Mouse (Mus musculus): ENCODE data around the gene Ash1l. TPM values are rescaled to one million over a fixed set of nuclear protein-coding genes. Genes with fewer than 3 reads are reported as not detected.

Gene Ash1l
- total RNA-seq, 2 experiments from 2014 or later = 88.9 to 94.5 TPM

DNA sequence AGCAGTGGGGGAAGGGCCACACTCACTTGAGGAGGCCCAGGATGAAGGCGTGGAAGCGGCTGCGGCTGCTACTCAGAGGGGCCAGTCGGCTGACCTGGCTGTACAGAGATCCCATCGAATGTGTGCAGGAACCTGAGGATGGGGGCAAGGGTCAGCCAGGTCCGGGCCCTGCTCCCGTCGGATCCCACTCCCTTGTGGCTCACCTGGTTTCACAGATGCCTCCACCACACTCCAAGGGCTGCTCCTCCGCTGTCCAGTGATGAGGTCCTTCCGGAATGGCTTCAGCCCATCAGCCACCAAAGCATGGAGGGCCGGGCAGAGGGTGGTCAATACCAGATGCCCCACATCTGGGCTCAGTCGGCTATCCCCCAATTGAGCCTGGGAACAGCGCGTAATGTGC is 138.6 kb downstream of the Ash1l start:
- DNase-seq (ENCODE audit: low spot score in 2 of 2) = no peak
- no peak for TF ChIP-seq CTCF (conservative IDR thresholded peaks at IDR 0.05)
- Histone ChIP-seq H3K27ac (no peak overlapping the region), H3K4me3 (peak overlapping the region; percentile 86)

- no peak for TF ChIP-seq CTCF (conservative IDR thresholded peaks at IDR 0.05)
- H3K4me3 ChIP-seq = peak overlapping the region; percentile 86
- DNase-seq (ENCODE audit: low spot score in 2 of 2) = peak; percentile 84 to 92
- peak overlapping the region; percentile 88 for H3K27ac ChIP-seq
Measured at GRCm38 (mm10) chr3:89089882-89090591, 139.6 kb downstream of the Ash1l start.

DNA sequence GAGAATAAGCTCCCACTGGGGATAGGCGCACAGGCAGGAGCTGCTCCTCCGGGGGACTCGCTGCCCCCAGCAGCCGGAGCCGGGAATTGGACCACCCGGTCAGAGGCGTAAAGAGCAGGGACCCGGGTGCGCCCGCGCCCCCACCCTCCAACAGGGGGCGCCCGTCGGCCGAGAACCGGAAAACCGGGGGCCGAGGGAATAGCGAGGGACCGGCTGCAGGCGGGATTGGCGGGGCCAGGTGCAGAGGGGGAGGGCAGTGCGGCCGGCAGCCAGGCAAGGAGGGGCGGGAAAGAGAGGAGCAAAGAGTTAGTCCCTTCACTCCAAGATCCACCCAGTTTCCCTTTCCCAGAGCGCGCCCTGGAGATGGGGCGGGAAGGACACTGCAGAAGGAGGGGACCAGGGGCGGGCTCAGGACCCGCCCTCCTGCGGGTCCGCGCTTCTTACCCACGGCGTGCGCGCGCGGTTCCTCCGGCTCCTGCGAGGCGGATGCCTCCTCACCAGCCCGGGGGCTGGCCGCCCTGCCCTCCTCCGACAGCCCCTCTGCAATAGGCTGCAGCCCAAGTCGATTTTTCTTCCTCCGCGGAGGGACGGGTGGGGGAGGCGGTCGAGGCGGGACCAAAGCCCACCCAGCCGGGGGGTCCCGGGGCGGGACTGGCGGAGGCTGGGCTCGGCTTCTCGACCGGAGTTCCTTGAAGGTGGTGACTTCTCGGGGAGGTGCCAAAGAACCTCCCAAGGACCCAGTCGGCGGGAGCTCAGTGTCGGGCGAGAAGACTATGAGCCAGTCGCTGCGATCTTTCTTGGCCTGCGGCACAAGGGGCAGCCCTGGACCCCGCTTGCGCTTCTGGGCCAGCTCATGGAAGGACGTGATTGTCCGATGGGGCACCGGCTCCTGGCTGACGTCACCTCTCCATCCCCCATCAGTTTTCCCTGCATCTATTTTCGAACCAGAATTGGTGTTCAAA is 140.6 kb downstream of the Ash1l start:
- peak overlapping the region; percentile 86 for H3K4me3 ChIP-seq
- DNase-seq (ENCODE audit: low spot score in 2 of 2) = peak; percentile 81 to 85
- peak; percentile 94 for TF ChIP-seq CTCF (conservative IDR thresholded peaks at IDR 0.05)
- peak overlapping the region; percentile 88 for H3K27ac ChIP-seq

GRCm38 (mm10) chr3:89091811-89092508 is 141.5 kb downstream of the Ash1l start:
- DNase-seq (ENCODE audit: low spot score in 2 of 2) = no peak
- H3K4me3 ChIP-seq = peak overlapping the region; percentile 86
- peak overlapping the region; percentile 88 for H3K27ac ChIP-seq
- no peak for TF ChIP-seq CTCF (conservative IDR thresholded peaks at IDR 0.05)

DNA sequence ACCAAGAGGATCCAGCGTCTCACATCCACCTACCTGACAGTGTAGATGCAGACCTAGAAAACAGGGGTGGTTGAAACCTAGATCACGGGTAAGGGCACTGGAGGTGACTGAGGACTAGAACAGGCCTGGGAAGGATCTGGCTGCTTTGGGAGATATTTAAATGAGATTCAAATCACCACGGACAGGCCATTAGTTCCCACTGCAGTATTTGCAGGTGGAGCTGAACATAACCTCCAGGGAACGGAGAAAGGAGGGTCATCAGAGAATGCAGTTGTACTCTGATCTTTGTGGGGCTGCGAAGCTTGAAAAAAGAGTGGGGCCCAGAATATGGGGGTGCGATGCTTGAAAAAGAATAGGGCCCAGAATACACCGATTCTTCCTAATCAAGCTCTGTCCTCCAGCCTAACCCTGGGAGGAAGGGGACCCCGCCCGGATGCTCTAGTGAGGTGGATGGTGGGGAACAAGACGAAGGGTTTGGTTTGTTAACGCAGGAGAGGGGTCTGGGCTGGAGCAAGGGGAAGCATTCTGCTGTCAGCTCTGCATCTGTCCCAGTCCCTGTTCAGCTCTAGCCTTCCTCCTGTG is 142.2 kb downstream of the Ash1l start:
- DNase-seq (ENCODE audit: low spot score in 2 of 2) = no peak
- peak overlapping the region; percentile 88 for H3K27ac ChIP-seq
- peak overlapping the region; percentile 86 for H3K4me3 ChIP-seq
- TF ChIP-seq CTCF (conservative IDR thresholded peaks at IDR 0.05) = no peak

DNA sequence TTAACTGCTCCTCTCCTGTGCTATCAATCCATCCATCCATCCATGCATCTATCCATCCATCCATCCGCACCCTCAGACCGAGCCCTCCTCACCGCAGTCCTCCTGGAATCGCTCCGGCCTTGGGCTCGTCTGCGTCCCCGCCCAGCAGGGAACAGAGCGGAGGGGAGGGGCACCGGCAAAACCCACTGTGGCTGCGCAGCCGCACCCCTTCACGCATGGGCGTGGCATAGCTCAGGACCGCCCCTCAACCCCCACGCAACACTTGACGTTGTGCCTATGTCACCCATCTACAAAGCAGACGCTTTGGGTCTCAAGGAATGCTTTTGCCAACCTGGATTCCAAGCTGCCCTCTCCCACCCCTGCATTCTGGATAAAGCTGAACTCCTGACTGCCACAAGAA is 142.8 kb downstream of the Ash1l start, which contains the start of gene Rusc1:
Rusc1 (minus strand) TSS at position 137 of the 400 bp plus-strand sequence.
- H3K4me3 ChIP-seq = peak within 1 kb of the TSS; percentile 86
- H3K27ac ChIP-seq = peak within 1 kb of the TSS; percentile 88
- DNase-seq (ENCODE audit: low spot score in 2 of 2) = peak; percentile 95
- no peak for TF ChIP-seq CTCF (conservative IDR thresholded peaks at IDR 0.05)

DNA sequence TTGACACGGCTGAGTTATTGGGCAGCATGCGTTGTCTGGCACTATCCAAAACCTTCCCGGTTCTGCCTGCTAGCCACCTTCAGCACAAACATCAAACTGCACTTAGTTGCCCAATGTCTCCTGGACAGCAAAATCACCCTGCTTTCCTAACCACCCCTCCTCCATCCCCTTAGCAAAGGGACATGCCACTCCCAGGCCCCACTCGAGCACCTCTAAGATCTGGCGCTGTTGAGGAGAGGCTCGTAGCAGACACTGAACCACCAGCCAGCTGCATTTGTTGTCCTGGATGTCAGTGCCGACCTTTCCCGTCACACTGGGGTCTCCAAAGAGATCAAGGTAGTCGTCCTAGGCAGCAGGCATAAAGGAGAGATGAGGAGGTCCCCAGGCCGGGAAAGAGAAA is 143.6 kb downstream of the Ash1l start:
- Histone ChIP-seq H3K4me3 (no peak overlapping the region), H3K27ac (no peak overlapping the region)
- DNase-seq (ENCODE audit: low spot score in 2 of 2) = no peak
- no peak for TF ChIP-seq CTCF (conservative IDR thresholded peaks at IDR 0.05)

- Histone ChIP-seq H3K27ac (peak within 1 kb of the TSS; percentile 85), H3K4me3 (peak within 1 kb of the TSS; percentile 76)
- no peak for DNase-seq (ENCODE audit: low spot score in 2 of 2)
- no peak for TF ChIP-seq CTCF (conservative IDR thresholded peaks at IDR 0.05)
Measured at GRCm38 (mm10) chr3:89100811-89101210, 150.4 kb downstream of the Ash1l start, which contains the start of gene Gm43738. Gene Gm43738, minus strand, starts transcription at chr3:89101099.

DNA sequence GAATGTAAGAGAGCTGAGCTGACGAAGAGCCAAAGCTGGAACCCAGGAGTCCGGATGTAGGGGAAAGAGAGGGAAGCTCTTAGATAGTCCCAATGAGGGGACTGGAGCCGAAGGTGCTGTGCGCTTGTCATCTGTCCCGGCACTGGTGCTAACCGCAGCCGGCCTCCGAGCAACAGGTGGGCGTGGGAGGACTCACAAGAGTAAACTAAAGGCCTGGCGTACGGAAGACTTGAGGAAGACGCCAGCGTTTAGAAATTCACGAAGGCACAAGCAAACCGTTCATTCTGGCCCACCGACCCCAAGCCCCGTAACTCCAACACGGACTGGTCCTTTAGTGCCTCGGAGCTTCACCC is 151.0 kb downstream of the Ash1l start:
- Histone ChIP-seq H3K27ac (peak overlapping the region; percentile 85), H3K4me3 (peak overlapping the region; percentile 76)
- DNase-seq (ENCODE audit: low spot score in 2 of 2) = no peak
- no peak for TF ChIP-seq CTCF (conservative IDR thresholded peaks at IDR 0.05)

DNA sequence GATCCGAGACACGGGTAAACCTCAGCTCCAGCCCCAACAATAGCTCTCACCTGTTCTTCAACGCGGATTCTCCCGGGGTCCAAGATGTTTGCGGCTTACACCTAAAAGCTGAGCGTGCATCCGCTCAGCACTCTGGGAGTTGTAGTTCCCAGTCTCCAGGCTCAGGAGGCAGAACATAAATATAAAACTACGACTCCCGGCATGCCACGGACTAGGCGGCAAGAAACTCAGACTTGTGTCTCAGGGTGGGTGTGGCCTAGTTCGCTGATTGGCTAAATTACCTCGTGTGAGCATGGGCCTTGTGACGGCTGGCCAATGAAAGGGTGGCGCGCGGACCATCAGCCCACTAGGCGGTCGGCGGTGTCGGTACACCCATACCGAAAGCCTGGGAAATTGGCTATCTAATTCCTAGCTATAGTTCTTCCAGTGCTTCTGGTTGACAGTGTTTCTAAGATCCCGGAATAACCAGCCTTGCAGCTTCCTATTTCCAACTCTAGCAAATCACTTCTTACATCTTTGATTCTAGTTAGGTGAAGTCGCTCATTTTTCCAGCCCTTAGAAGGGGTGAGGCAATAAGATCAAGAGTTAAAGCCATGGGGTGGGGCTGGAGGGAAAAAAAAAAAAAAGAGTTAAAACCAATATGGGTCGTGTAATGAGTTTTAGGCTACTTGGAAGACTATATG is 151.5 kb downstream of the Ash1l start, which contains the start of gene Fdps:
Fdps (minus strand) TSS at position 148 of the 683 bp plus-strand sequence.
- peak; percentile 93 to 99 for DNase-seq (ENCODE audit: low spot score in 2 of 2)
- H3K27ac ChIP-seq = peak within 1 kb of the TSS; percentile 85
- TF ChIP-seq CTCF (conservative IDR thresholded peaks at IDR 0.05) = peak; percentile 67

DNA sequence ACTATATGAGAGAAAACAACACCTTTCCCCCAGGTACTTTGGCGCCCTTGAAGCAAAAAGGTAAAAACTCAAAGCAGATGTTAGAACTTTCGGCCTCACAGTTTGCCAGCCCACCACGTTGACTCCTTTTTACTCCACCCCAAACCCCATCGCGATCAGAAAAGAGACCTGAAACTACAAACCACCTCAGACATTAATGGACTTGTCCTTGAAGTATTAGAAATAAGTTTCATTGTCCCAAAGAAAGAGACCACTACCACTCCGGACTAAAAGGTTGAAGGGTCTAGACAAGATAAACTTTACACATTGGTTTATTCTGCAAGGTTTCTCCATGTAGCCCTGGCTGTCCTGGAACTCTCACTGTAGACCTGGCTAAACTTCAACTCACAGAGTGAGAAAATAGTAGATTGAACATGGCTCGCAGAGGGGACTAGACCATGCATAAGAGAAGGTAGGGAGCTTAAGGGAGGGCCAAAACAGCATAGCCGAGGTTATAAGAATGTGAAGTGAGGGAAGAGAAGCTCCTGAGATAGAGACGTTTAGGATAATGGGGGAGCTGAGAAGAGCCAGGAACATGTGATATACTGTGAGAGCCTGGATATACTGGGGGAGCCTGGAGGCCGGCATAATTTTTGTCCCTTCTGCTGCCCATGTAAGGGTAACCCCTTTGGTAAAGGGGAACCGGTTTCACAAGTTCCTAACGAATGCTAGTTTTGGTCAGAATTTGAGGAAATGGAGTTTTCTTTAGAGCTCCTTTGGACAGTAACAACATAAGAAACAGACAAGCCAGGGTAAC is 152.3 kb downstream of the Ash1l start:
- Histone ChIP-seq H3K27ac (peak overlapping the region; percentile 70; the same call in 1 of the 2 replicates), H3K4me3 (peak overlapping the region; percentile 76)
- TF ChIP-seq CTCF (conservative IDR thresholded peaks at IDR 0.05) = no peak
- DNase-seq (ENCODE audit: low spot score in 2 of 2) = no peak

More for the DNA sequence above, 151.5 kb downstream of the Ash1l start, which contains the start of gene Fdps:
- H3K4me3 ChIP-seq = peak within 1 kb of the TSS; percentile 76

Data from layer of hippocampus, adult 2 months (tissue).